Mouse (Mus musculus) bone marrow macrophage, adult 2 months (primary cell): ENCODE data around the gene Hoxd10.

Experiments used
- CTCF ChIP-seq: IDR thresholded peaks from 2 replicates; pipeline ENCODE4 v1.5.1; 2012; ENCODE audit warnings: low read depth, mild to moderate bottlenecking, low read length, moderate library complexity
- POLR2A ChIP-seq: IDR thresholded peaks from 2 replicates; pipeline ENCODE4 v1.6.1; 2012; ENCODE audit warnings: mild to moderate bottlenecking, low read depth, low read length, borderline replicate concordance

DNA sequence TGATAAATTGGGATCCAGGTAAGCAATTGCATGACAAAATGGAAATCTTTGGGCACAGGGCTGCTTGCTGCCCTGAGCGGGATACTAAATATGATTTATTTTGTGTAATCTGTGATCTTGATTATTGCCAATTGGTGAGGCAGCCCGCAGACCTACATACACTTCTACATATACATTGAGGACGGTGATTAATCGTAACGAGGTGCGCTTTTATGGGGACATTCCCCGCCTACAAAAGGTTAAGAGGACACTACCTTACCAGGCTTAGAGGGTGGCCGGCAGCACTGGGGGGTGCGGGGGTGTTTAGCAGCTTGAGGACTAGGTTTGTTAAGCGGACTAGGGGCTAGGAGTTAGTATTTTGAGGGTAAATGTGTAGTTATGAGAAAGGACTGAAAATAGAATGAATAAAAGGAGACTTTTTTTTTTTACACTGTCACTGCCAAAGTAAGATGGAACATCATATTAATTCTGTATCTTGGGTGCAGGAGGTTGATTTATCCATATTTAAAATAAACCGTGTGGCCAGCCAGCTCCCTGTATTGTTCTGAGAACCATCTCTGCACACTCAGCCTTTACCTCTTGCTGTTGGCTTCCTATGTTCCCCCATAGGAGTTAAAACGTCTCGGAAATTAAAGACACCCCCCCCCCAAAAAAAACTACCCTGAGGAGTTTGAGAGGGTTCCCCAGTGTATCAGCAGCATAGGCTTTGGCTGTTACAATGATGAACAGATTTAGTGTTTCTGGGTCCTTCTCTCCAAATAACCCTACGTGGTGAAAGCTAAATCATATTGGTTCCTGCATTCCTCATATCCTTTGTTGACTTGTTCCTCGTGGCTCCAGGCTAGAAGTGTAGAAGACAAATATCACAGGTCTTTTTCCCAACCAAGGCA lies 45.2 kb downstream of the Hoxd10 start:
- no peak for TF ChIP-seq CTCF
- no peak for TF ChIP-seq POLR2A
